Mouse (Mus musculus) CH12.LX (cell line): ENCODE measurements around the gene Insrr. TPM values are rescaled to one million over a fixed set of nuclear protein-coding genes. Genes with fewer than 3 reads are reported as not detected.
A peak's percentile ranks its signal among the peaks of the same experiment; 100 is the strongest.

Source experiments
- DNase-seq: peaks from one replicate; pipeline ENCODE4 v3.0.0-alpha.2; 2013; ENCODE audit errors: extremely low read depth
- H3K27ac ChIP-seq: 2 replicates; pipeline ENCODE4 v1.5.1; 2012; ENCODE audit warnings: low read depth, mild to moderate bottlenecking, control low read depth, moderate library complexity; ENCODE audit not compliant: insufficient read depth
- H3K27me3 ChIP-seq: replicated peaks from 2 replicates; pipeline ENCODE3; 2012; ENCODE audit warnings: inconsistent platforms
- H3K36me3 ChIP-seq, 2 experiments: replicated peaks in 1 of 2; 2 replicates each; pipeline versions ENCODE3 to v1.6.1; 2012; ENCODE audit warnings: inconsistent platforms in 1 of 2, low read length in 1 of 2, mild to moderate bottlenecking in 1 of 2, mixed read lengths in 1 of 2, moderate library complexity in 1 of 2; ENCODE audit not compliant: control insufficient read depth in 1 of 2, insufficient read depth in 1 of 2
- H3K4me1 ChIP-seq, 2 experiments: 2 replicates each; pipeline ENCODE4 v1.6.1; 2012; ENCODE audit warnings: inconsistent platforms in 1 of 2, moderate library complexity in 1 of 2; ENCODE audit not compliant: insufficient read depth in 2 of 2, control insufficient read depth in 1 of 2
- H3K4me2 ChIP-seq: 2 replicates; pipeline ENCODE4 v1.6.1; 2012; ENCODE audit warnings: low read depth, mild to moderate bottlenecking, control low read depth; ENCODE audit not compliant: poor library complexity, insufficient read depth, severe bottlenecking
- H3K4me3 ChIP-seq, 3 experiments: fragments of 150-350 bp in 1 of 3; sonication (generic) in 1 of 3; replicated peaks in 1 of 3; 2 replicates each; pipeline versions ENCODE3 to v1.5.1; 2011 to 2012; ENCODE audit warnings: low read depth in 2 of 3, low read length in 2 of 3, mild to moderate bottlenecking in 2 of 3, moderate library complexity in 2 of 3, control low read depth in 1 of 3, improper control_type of control experiment in 1 of 3, inconsistent platforms in 1 of 3, mixed read lengths in 1 of 3; ENCODE audit not compliant: poor library complexity in 1 of 3
- H3K79me2 ChIP-seq: replicated peaks from 2 replicates; pipeline ENCODE4 v1.6.1; 2012; ENCODE audit warnings: mild to moderate bottlenecking, moderate library complexity; ENCODE audit not compliant: control insufficient read depth, poor library complexity, insufficient read depth, severe bottlenecking; ENCODE audit errors: extremely low read depth
- H3K9ac ChIP-seq: 2 replicates; pipeline ENCODE4 v1.6.1; 2012; ENCODE audit warnings: low read depth, mild to moderate bottlenecking, control low read depth, moderate library complexity; ENCODE audit not compliant: insufficient read depth
- H3K9me3 ChIP-seq: replicated peaks from 2 replicates; pipeline ENCODE3; 2012; ENCODE audit warnings: low read length, inconsistent platforms, mixed read lengths
- BHLHE40 ChIP-seq: IDR thresholded peaks from 2 replicates; pipeline ENCODE4 v1.6.1; 2011; ENCODE audit warnings: mild to moderate bottlenecking, low read depth, low read length, improper control_type of control experiment
- CHD1 ChIP-seq: IDR thresholded peaks from 2 replicates; pipeline ENCODE4 v1.6.1; 2012; ENCODE audit warnings: low read depth, low read length, improper control_type of control experiment, inconsistent platforms
- CTCF ChIP-seq, 2 experiments: IDR thresholded peaks in 1 of 2; conservative IDR thresholded peaks in 1 of 2; 2 replicates each; pipeline ENCODE4 v1.5.1; 2011 to 2012; ENCODE audit warnings: low read depth in 2 of 2, low read length in 2 of 2, improper control_type of control experiment in 1 of 2, inconsistent platforms in 1 of 2, mild to moderate bottlenecking in 1 of 2, moderate library complexity in 1 of 2
- ELF1 ChIP-seq: IDR thresholded peaks from 2 replicates; pipeline ENCODE4 v1.6.1; 2014; ENCODE audit warnings: low read depth, mild to moderate bottlenecking, inconsistent platforms, low read length, improper control_type of control experiment
- HCFC1 ChIP-seq: IDR thresholded peaks from 2 replicates; pipeline ENCODE4 v1.6.1; 2012; ENCODE audit warnings: low read depth, mild to moderate bottlenecking, inconsistent platforms, low read length, improper control_type of control experiment
- IRF4 ChIP-seq: IDR thresholded peaks from 2 replicates; pipeline ENCODE4 v1.6.1; 2014; ENCODE audit warnings: low read depth, mild to moderate bottlenecking, inconsistent platforms, low read length, improper control_type of control experiment
- JUND ChIP-seq: conservative IDR thresholded peaks from 2 replicates; pipeline ENCODE4 v1.6.1; 2011; ENCODE audit warnings: low read depth, low read length, improper control_type of control experiment
- KAT2A ChIP-seq: IDR thresholded peaks from 2 replicates; pipeline ENCODE4 v1.6.1; 2012; ENCODE audit warnings: low read length, improper control_type of control experiment, inconsistent platforms; ENCODE audit not compliant: insufficient replicate concordance
- MAX ChIP-seq: IDR thresholded peaks from 2 replicates; pipeline ENCODE4 v1.6.1; 2011; ENCODE audit warnings: low read length, improper control_type of control experiment
- MAZ ChIP-seq: IDR thresholded peaks from 2 replicates; pipeline ENCODE4 v1.6.1; 2012; ENCODE audit warnings: low read depth, mild to moderate bottlenecking, inconsistent platforms, low read length, improper control_type of control experiment, moderate library complexity
- MXI1 ChIP-seq: IDR thresholded peaks from 2 replicates; pipeline ENCODE4 v1.6.1; 2011; ENCODE audit warnings: mild to moderate bottlenecking, low read depth, low read length, improper control_type of control experiment
- MYC ChIP-seq: IDR thresholded peaks from 2 replicates; pipeline ENCODE4 v1.6.1; 2011; ENCODE audit warnings: low read depth, mild to moderate bottlenecking, improper control_type of control experiment, low read length
- NRF1 ChIP-seq: IDR thresholded peaks from 2 replicates; pipeline ENCODE4 v1.6.1; 2014; ENCODE audit warnings: low read depth, mild to moderate bottlenecking, inconsistent platforms, low read length, improper control_type of control experiment, moderate library complexity
- SMC3 ChIP-seq: IDR thresholded peaks from 2 replicates; pipeline ENCODE4 v1.6.1; 2011; ENCODE audit warnings: low read depth, low read length, improper control_type of control experiment
- ZC3H11A ChIP-seq: IDR thresholded peaks from 2 replicates; pipeline ENCODE4 v1.6.1; 2012; ENCODE audit warnings: low read depth, mild to moderate bottlenecking, inconsistent platforms, low read length, improper control_type of control experiment
- ZKSCAN1 ChIP-seq: IDR thresholded peaks from 2 replicates; pipeline ENCODE4 v1.6.1; 2012; ENCODE audit warnings: low read depth, inconsistent platforms, low read length, improper control_type of control experiment, borderline replicate concordance
- ZMIZ1 ChIP-seq: IDR thresholded peaks from 2 replicates; pipeline ENCODE4 v1.6.1; 2012; ENCODE audit warnings: low read depth, mild to moderate bottlenecking, inconsistent platforms, low read length, improper control_type of control experiment
- ZNF384 ChIP-seq: IDR thresholded peaks from 2 replicates; pipeline ENCODE4 v1.6.1; 2012; ENCODE audit warnings: low read depth, low read length, improper control_type of control experiment, inconsistent platforms
- dilution Hi-C: fragments of 300-500 bp; cut with MboI; formaldehyde crosslinking; loops from 2 replicates; pipeline ENCODE4 v1.14.3; 2020; ENCODE audit warnings: low sequenced_read_pairs; ENCODE audit not compliant: extremely low pct_unique_long_range_greater_than_20kb, extremely low pct_ligation_motif_present
- in situ Hi-C: fragments of 300-500 bp; cut with MboI; formaldehyde crosslinking; loops from 3 replicates; pipeline ENCODE4 v1.14.3; 2019; ENCODE audit warnings: low sequenced_read_pairs, low pct_ligation_motif_present, low pct_unique_long_range_greater_than_20kb, mixed read lengths
- polyA plus RNA-seq: library from polyadenylated mRNA; unstranded; fragments of >175 nt; gene quantifications from 2 replicates; pipeline ENCODE4 v1.2.1, GENCODE M21; 2012; ENCODE audit warnings: low read depth; ENCODE audit not compliant: insufficient read length
- total RNA-seq, 2 experiments: library from RNA; depleted of rRNA; stranded (reverse); fragments of 300-350 nt in 1 of 2; fragments of >200 nt in 1 of 2; gene quantifications; 2 replicates each; pipeline ENCODE4 v1.2.3; 2012 to 2014

The Insrr gene
- total and polyA plus RNA-seq, 3 experiments: 0.06 to 0.08 TPM; not detected in 1

DNA sequence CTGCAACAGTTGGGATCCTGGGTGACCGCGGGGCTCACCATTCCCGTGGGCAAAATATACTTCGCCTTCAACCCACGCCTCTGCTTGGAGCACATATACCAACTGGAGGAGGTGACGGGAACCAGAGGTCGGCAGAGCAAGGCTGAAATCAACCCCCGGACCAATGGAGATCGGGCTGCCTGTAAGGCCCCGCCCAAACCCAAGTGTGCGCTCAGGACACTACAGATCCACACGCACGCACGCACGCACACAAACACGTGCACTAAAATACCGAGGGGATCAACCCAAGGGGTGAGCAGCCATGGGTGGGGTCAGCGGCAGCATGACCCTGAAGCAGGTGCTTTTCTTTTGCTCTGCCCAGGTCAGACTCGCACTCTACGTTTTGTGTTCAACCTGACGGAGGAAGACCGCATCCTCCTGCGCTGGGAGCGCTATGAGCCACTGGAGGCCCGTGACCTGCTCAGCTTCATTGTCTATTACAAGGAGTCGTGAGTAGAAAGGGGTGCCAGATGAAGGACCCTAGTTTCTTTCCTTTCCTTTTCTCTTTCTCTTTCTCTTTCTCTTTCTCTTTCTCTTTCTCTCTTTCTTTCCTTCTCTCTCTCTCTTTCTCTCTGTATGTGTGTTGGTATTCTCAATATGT lies 7.4 kb downstream of the Insrr start:
- H3K9ac ChIP-seq: no peak overlapping the region
- H3K36me3 ChIP-seq: no peaks in the 10 kb centered on the region
- no peaks in the 10 kb centered on the region for H3K9me3 ChIP-seq
- peaks cover 94% of the 10 kb centered on the region for H3K27me3 ChIP-seq
- no peaks in the 10 kb centered on the region for H3K79me2 ChIP-seq
- dilution Hi-C loops: no loop called here
- DNase-seq: peak; percentile 27
- TF ChIP-seq CHD1: no peak
- no peak for TF ChIP-seq HCFC1
- peak; percentile 81 for TF ChIP-seq MXI1
- TF ChIP-seq MAX: peak; percentile 86
- no peak for TF ChIP-seq NRF1
- no peak for TF ChIP-seq ZKSCAN1
- TF ChIP-seq JUND: no peak
- peak; percentile 94 for TF ChIP-seq BHLHE40
- TF ChIP-seq MYC: peak; percentile 29; the same call in 1 of the 2 replicates
- TF ChIP-seq ZC3H11A: no peak
- peaks cover 0 to 16% of the 10 kb centered on the region in 2 experiments; a peak in 2 of 4 replicates for H3K4me1 ChIP-seq
- no peak overlapping the region for H3K27ac ChIP-seq
- peak overlapping the region; percentile 8 to 43 (median 29) for H3K4me3 ChIP-seq
- H3K4me2 ChIP-seq: peak overlapping the region; percentile 46
- in situ Hi-C loops: no loop called here

- Histone ChIP-seq H3K36me3 (no peaks in the 10 kb centered on the region), H3K9ac (no peak overlapping the region), H3K79me2 (no peaks in the 10 kb centered on the region), H3K27ac (no peak overlapping the region), H3K4me1 (peaks cover 0 to 4% of the 10 kb centered on the region in 2 experiments; a peak in 2 of 4 replicates), H3K4me3 (no peak overlapping the region), H3K9me3 (no peaks in the 10 kb centered on the region), H3K27me3 (peaks cover 93% of the 10 kb centered on the region), H3K4me2 (no peak overlapping the region)
- in situ Hi-C loops: no loop called here
- no peak for DNase-seq
- dilution Hi-C loops: no loop called here
- TF ChIP-seq SMC3 (no peak), IRF4 (no peak), ELF1 (no peak), KAT2A (no peak), MAZ (no peak), CTCF (conservative IDR thresholded peaks at IDR 0.05 in 1 of 2, IDR thresholded peaks at IDR 0.05 in 1 of 2; ENCODE audit: low read depth in 2 of 2, low read length in 2 of 2) (no peak), MXI1 (no peak), ZNF384 (no peak), JUND (no peak), ZC3H11A (no peak), ZMIZ1 (no peak)
These were observed 12.7 kb downstream of the Insrr start for GRCm38 (mm10) chr3:87809322-87809962.
